Mouse (Mus musculus) small intestine, adult 2 months (tissue): ENCODE data around the gene Fam114a2. TPM values are rescaled to one million over a fixed set of nuclear protein-coding genes. Genes with fewer than 3 reads are reported as not detected.
"Not testable (repeated sequence)": the region's sequence is repeated elsewhere in the genome, so short reads cannot be mapped to it uniquely, and the experiment has no call there.

ENCODE experiments used
- H3K27ac ChIP-seq: fragments of 200-500 bp; 2 replicates; pipeline ENCODE4 v1.5.1; 2012; ENCODE audit warnings: low read depth, low read length, control low read depth, inconsistent platforms; ENCODE audit not compliant: insufficient read depth
- H3K27me3 ChIP-seq: fragments of 200-500 bp; 2 replicates; pipeline ENCODE4 v1.6.1; 2012; ENCODE audit warnings: mild to moderate bottlenecking, moderate library complexity, low read length, inconsistent platforms; ENCODE audit not compliant: control insufficient read depth, insufficient read depth
- H3K36me3 ChIP-seq: fragments of 200-500 bp; 2 replicates; pipeline ENCODE4 v1.6.1; 2012; ENCODE audit warnings: mild to moderate bottlenecking, low read length, control low read depth, inconsistent platforms; ENCODE audit not compliant: control insufficient read depth, insufficient read depth
- H3K4me1 ChIP-seq: fragments of 200-500 bp; 2 replicates; pipeline ENCODE4 v1.6.1; 2012; ENCODE audit warnings: low read length, inconsistent platforms, mixed read lengths; ENCODE audit not compliant: control insufficient read depth, insufficient read depth, insufficient read length
- H3K4me3 ChIP-seq: fragments of 200-500 bp; 2 replicates; pipeline ENCODE4 v1.5.1; 2012; ENCODE audit warnings: low read depth, mild to moderate bottlenecking, control low read depth, inconsistent platforms, low read length, moderate library complexity
- CTCF ChIP-seq: fragments of 200-500 bp; IDR thresholded peaks from 2 replicates; pipeline ENCODE4 v1.5.1; 2012; ENCODE audit warnings: low read depth, mild to moderate bottlenecking, control low read depth, inconsistent platforms, low read length, moderate library complexity, mixed read lengths; ENCODE audit not compliant: insufficient replicate concordance, insufficient read length; ENCODE audit errors: extremely low read depth
- POLR2A ChIP-seq: fragments of 200-500 bp; IDR thresholded peaks from 2 replicates; pipeline ENCODE4 v1.6.1; 2012; ENCODE audit warnings: low read depth, mild to moderate bottlenecking, control low read depth, inconsistent platforms, low read length, moderate library complexity
- WGBS: fragments of 180-500 bp; shearing (Covaris S2); methylation state at CpG from one replicate; pipeline ENCODE4 v1.1.7; 2018; 5-methylcytosine and 5-hydroxymethylcytosine counted together
- polyA plus RNA-seq: library from polyadenylated mRNA; depleted of rRNA; stranded (reverse); fragments of >200 nt; gene quantifications from 2 replicates; pipeline ENCODE4 v1.2.3, GENCODE M21; 2012; rRNA removed

Gene Fam114a2
- 14.8 and 31.3 TPM in 2 replicates for polyA plus RNA-seq

GRCm38 (mm10) chr11:57518091-57518750, at the start of gene Fam114a2, which contains the start of gene Mfap3:
Gene Fam114a2, minus strand, starts transcription at chr11:57518617.
Gene Mfap3, plus strand, starts transcription at chr11:57518664.
- no peak for TF ChIP-seq CTCF
- TF ChIP-seq POLR2A = peak; percentile 79
- Histone ChIP-seq H3K36me3 (peaks cover 5% of the 10 kb centered on the region; the same call in 1 of the 2 replicates), H3K4me1 (peaks cover 5% of the 10 kb centered on the region; the same call in 1 of the 2 replicates), H3K27me3 (no peaks in the 10 kb centered on the region), H3K4me3 (peak within 1 kb of the TSS; percentile 96), H3K27ac (peak within 1 kb of the TSS; percentile 73)
- under 1% methylated on average over 59 of the region's 59 CpGs for WGBS

DNA sequence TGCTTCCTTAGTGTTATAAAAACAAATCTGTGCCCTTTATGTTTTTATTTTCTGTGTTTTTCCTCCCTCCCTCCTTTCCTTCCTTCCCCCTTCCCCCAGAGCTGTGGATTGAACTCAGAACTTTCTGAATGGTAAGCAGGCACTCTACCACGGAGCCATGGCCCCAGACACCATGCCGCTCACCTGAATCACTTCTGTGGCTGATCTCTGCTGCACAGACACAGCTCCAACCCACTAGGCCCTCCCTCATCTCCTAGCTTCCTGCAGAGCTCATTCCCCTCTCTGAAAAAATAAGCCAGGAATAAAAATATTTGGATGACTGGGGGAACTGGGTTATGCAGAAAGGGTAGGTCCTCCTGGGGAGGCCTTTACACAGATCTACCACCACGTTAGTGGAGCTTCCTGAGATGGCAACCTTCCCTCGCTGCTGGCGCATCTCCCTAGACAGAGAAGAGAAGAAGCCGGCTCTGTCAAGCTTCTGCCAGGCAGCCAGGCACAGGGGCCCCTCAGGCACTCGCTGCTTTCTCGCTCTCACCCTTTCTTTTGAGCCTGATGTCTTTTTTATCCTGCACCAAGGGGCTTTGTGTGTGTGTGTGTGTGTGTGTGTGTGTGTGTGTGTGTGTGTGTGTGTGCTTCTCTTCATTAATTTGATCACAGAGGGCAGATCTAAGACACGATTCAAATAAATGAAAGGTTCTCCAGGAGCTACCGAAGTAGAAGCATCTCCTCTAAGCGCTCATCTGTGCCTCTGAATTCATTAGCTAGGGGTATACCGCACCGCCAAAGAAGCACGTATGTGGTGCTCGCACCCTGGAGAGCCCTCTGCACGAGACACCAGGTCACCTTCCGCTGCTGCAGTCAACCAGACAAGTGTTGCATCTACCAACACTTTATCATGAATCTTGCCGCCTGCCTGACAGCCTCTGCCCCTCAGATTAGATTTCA, 47.9 kb upstream of the Fam114a2 start:
- Histone ChIP-seq H3K27ac (no peak overlapping the region), H3K36me3 (no peaks in the 10 kb centered on the region), H3K4me1 (no peaks in the 10 kb centered on the region), H3K4me3 (no peak overlapping the region), H3K27me3 (no peaks in the 10 kb centered on the region)
- TF ChIP-seq CTCF (no peak), POLR2A (no peak)
- WGBS = 70% methylated on average over 18 of the region's 18 CpGs

- H3K27ac ChIP-seq = no peak overlapping the region
- no peaks in the 10 kb centered on the region for H3K27me3 ChIP-seq
- WGBS = 59% methylated on average over 12 of the region's 12 CpGs
- TF ChIP-seq POLR2A = no peak
- no peak for TF ChIP-seq CTCF
- H3K4me1 ChIP-seq = no peaks in the 10 kb centered on the region
- H3K36me3 ChIP-seq = no peaks in the 10 kb centered on the region
- H3K4me3 ChIP-seq = no peak overlapping the region
Observed at GRCm38 (mm10) chr11:57564564-57564963, 46.1 kb upstream of the Fam114a2 start.

DNA sequence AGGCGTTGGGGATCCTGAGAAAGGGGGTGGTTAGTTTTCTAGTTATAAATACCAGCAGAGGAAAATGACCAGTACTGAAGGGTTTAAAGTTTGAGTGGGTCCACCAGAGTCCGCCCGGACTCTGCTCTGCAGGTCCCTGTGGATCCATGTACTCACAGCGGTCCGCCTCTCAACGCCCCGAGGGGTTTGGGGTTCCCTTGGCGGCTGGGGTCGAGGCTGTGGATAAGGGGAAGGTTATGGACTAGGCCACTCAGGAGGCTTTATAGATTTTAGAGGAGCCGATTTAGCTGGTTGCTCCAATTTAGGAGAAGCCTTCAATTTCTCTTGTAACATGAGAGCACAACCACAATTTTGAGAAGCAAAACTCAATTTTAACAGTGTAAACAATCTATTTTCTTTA, 39.5 kb upstream of the Fam114a2 start:
- H3K36me3 ChIP-seq, H3K4me1 ChIP-seq, H3K27ac ChIP-seq, H3K4me3 ChIP-seq, H3K27me3 ChIP-seq: not testable (repeated sequence)
- WGBS = 95% methylated on average over 9 of the region's 10 CpGs

GRCm38 (mm10) chr11:57553015-57553780, 34.8 kb upstream of the Fam114a2 start:
- no peaks in the 10 kb centered on the region for H3K4me1 ChIP-seq
- H3K27ac ChIP-seq = no peak overlapping the region
- TF ChIP-seq CTCF (no peak), POLR2A (no peak)
- no peak overlapping the region for H3K4me3 ChIP-seq
- WGBS = 91% methylated on average over 9 of the region's 9 CpGs
- no peaks in the 10 kb centered on the region for H3K27me3 ChIP-seq
- no peaks in the 10 kb centered on the region for H3K36me3 ChIP-seq

DNA sequence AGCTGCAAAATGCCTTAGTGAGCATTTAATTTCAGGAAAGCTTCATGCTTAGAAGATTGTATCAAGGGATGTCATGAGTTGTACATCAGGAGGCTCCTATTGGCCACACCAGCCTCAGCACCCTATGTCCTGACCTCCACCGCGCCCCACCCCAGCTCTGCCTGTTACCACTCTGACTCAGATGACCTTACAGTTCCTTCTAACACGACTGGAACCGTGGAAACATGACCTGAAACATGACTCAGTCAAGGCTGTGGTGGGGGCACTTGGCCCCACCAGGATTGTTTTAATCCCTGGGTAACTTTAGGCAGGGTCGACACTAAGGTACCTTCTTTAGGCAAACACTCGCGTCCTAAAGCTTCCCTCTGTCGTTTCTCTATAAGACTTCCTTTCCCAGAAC, 32.6 kb upstream of the Fam114a2 start:
- Histone ChIP-seq H3K4me1 (no peaks in the 10 kb centered on the region), H3K27ac (no peak overlapping the region), H3K36me3 (no peaks in the 10 kb centered on the region), H3K4me3 (no peak overlapping the region), H3K27me3 (no peaks in the 10 kb centered on the region)
- TF ChIP-seq CTCF = no peak
- TF ChIP-seq POLR2A = no peak
- WGBS = 73% methylated on average over 8 of the region's 8 CpGs

- no peaks in the 10 kb centered on the region for H3K4me1 ChIP-seq
- 96% methylated on average over 2 of the region's 2 CpGs for WGBS
- no peak overlapping the region for H3K27ac ChIP-seq
- no peak overlapping the region for H3K4me3 ChIP-seq
- TF ChIP-seq CTCF = peak; percentile 16; the same call in 1 of the 2 replicates
- TF ChIP-seq POLR2A = no peak
- no peaks in the 10 kb centered on the region for H3K27me3 ChIP-seq
- H3K36me3 ChIP-seq = no peaks in the 10 kb centered on the region
Observed at GRCm38 (mm10) chr11:57550230-57550629, 31.8 kb upstream of the Fam114a2 start.
